Mouse (Mus musculus): ENCODE measurements at regions not wholly inside any gene's neighbourhood (a gene's known extent, or its start where the extent isn't known, plus 50 kb on each side); places are given as distances from the start of the nearest gene placed in this dataset.

- no peak for DNase-seq
Observed at GRCm38 (mm10) chr16:97234321-97234720, 63.8 kb upstream of the Dscam start.

- DNase-seq, result no peak
Observed at GRCm38 (mm10) chr16:97239626-97240025, 69.1 kb upstream of the Dscam start.

GRCm38 (mm10) chr16:97240085-97240484 lies 69.5 kb upstream of the Dscam start:
- no peak for DNase-seq

- no peak for DNase-seq
Observed at GRCm38 (mm10) chr16:97240859-97241360, 70.4 kb upstream of the Dscam start.

- DNase-seq, result no peak
Observed at GRCm38 (mm10) chr16:97241639-97242038, 71.1 kb upstream of the Dscam start.

- no peak for DNase-seq
Observed at GRCm38 (mm10) chr16:97250488-97250887, 79.9 kb upstream of the Dscam start.

- no peak for DNase-seq
Observed at GRCm38 (mm10) chr16:97252551-97252950, 82.0 kb upstream of the Dscam start.

- DNase-seq, result no peak
Observed at GRCm38 (mm10) chr16:97252997-97253635, 82.6 kb upstream of the Dscam start.

GRCm38 (mm10) chr16:97258821-97259220 lies 88.3 kb upstream of the Dscam start:
- no peak for DNase-seq

GRCm38 (mm10) chr16:97263451-97263850 lies 92.9 kb upstream of the Dscam start:
- no peak for DNase-seq

GRCm38 (mm10) chr16:97270417-97271133 lies 86.0 kb upstream of the Bace2 start:
- DNase-seq, result no peak

- DNase-seq, result no peak
Observed at GRCm38 (mm10) chr16:97271264-97271663, 85.3 kb upstream of the Bace2 start.

- peak; percentile 77 to 82 for DNase-seq
Observed at GRCm38 (mm10) chr16:97272035-97272631, 84.4 kb upstream of the Bace2 start.

GRCm38 (mm10) chr16:97278913-97279312 lies 77.6 kb upstream of the Bace2 start:
- DNase-seq, result no peak

- no peak for DNase-seq
Observed at GRCm38 (mm10) chr16:97281615-97282110, 74.9 kb upstream of the Bace2 start.

GRCm38 (mm10) chr16:97282943-97283342 lies 73.6 kb upstream of the Bace2 start:
- no peak for DNase-seq

GRCm38 (mm10) chr16:97285886-97286447 lies 70.6 kb upstream of the Bace2 start:
- DNase-seq, result no peak

- peak; percentile 41 to 55 for DNase-seq
Observed at GRCm38 (mm10) chr16:97286717-97287116, 69.8 kb upstream of the Bace2 start.

- DNase-seq, result peak; percentile 43 to 62
Observed at GRCm38 (mm10) chr16:97288634-97289033, 67.9 kb upstream of the Bace2 start.

GRCm38 (mm10) chr16:97292484-97293048 lies 64.0 kb upstream of the Bace2 start:
- no peak for DNase-seq

GRCm38 (mm10) chr16:97293273-97293672 lies 63.3 kb upstream of the Bace2 start:
- peak; percentile 67 to 77 for DNase-seq

GRCm38 (mm10) chr16:97297140-97297539 lies 59.4 kb upstream of the Bace2 start:
- no peak for DNase-seq

Measured in layer of hippocampus, postnatal 36 days (tissue).